Mouse (Mus musculus): Measurements from ENCODE around the gene Kcnip3. TPM values are rescaled to one million over a fixed set of nuclear protein-coding genes. Genes with fewer than 3 reads are reported as not detected.
A peak's percentile ranks its signal among the peaks of the same experiment; 100 is the strongest.

The Kcnip3 gene
- polyA plus RNA-seq, 1 experiment: 4.1 TPM

DNA sequence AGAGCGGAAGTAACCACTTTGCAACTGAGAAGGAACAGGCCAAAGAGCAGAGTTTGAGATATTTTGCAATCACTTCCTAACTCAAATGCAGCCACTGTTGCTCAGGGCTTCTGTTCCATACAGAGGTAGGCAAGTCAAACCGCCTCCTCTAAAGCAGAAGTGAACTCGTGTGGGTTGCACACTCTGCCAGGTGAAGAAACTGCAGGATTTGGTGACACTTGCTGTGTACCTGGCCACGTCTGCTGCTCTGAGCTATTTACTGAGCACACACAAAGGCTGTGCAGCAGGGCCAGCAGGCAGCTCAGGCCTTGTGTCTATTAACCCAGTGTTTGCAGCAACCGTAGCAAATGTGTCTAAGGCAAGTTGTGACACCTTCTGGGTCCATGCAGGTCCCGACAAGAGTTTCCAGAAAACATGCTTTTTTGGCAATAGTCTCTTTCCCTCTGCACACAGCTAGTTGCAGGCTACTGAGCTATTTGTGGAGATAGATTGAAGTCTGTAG is 15.7 kb downstream of the Kcnip3 start:
- TF ChIP-seq CTCF (conservative IDR thresholded peaks at IDR 0.05; ENCODE audit: insufficient read depth, insufficient read length, low read depth, low read length) (no peak), POLR2A (IDR thresholded peaks at IDR 0.05; ENCODE audit: low read depth, low read length) (no peak)
- H3K27ac ChIP-seq (ENCODE audit: insufficient read depth, low read depth, low read length): no peak overlapping the region
- 90% methylated on average over 6 of the region's 6 CpGs for WGBS

DNA sequence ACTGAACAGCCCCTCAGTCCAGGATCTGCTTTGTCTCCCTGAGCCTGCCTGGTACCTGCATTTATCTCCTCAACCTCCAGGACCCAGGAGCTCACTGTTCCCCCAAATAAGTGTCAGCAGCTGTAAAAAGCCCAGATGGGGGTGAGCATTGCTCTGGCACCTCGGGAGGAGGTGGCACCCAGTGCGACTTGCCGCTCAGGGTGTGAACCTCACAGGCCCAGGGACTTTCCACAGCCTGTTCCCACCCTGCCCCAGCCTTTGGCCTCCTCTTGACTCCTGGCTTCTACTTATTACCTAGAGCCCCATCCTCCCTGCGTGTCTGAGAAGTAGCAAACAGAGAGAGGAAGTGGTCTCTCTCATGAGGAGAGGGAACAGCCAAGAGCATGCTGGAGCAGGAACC is 16.7 kb downstream of the Kcnip3 start:
- no peak for DNase-seq
- no peaks in the 10 kb centered on the region for H3K4me1 ChIP-seq (ENCODE audit: control insufficient read depth, insufficient read depth, low read length)
- H3K4me3 ChIP-seq (ENCODE audit: insufficient read depth, low read depth, low read length): no peak overlapping the region
- TF ChIP-seq CTCF (conservative IDR thresholded peaks at IDR 0.05; ENCODE audit: insufficient read depth, insufficient read length, low read depth, low read length): no peak
- no peak for TF ChIP-seq POLR2A (IDR thresholded peaks at IDR 0.05; ENCODE audit: low read depth, low read length)
- H3K27ac ChIP-seq (ENCODE audit: insufficient read depth, low read depth, low read length): no peak overlapping the region
- no peaks in the 10 kb centered on the region for H3K36me3 ChIP-seq (ENCODE audit: control insufficient read depth, insufficient read depth, low read length)
- WGBS: 52% methylated on average over 4 of the region's 4 CpGs
- H3K27me3 ChIP-seq (replicated peaks; ENCODE audit: control insufficient read depth, insufficient read depth, low read length): no peaks in the 10 kb centered on the region

More for the DNA sequence above, 15.7 kb downstream of the Kcnip3 start:
- Histone ChIP-seq H3K4me3 (ENCODE audit: insufficient read depth, low read depth, low read length) (no peak overlapping the region), H3K4me1 (ENCODE audit: control insufficient read depth, insufficient read depth, low read length) (no peaks in the 10 kb centered on the region), H3K27me3 (replicated peaks; ENCODE audit: control insufficient read depth, insufficient read depth, low read length) (no peaks in the 10 kb centered on the region), H3K36me3 (ENCODE audit: control insufficient read depth, insufficient read depth, low read length) (no peaks in the 10 kb centered on the region)
- no peak for DNase-seq

GRCm38 (mm10) chr2:127503751-127504549 is 17.9 kb downstream of the Kcnip3 start:
- no peak for TF ChIP-seq POLR2A (IDR thresholded peaks at IDR 0.05; ENCODE audit: low read depth, low read length)
- no peak for TF ChIP-seq CTCF (conservative IDR thresholded peaks at IDR 0.05; ENCODE audit: insufficient read depth, insufficient read length, low read depth, low read length)
- H3K27ac ChIP-seq (ENCODE audit: insufficient read depth, low read depth, low read length): no peak overlapping the region
- WGBS: 56% methylated on average over 8 of the region's 8 CpGs
- H3K4me3 ChIP-seq (ENCODE audit: insufficient read depth, low read depth, low read length): no peak overlapping the region
- DNase-seq: no peak
- no peaks in the 10 kb centered on the region for H3K4me1 ChIP-seq (ENCODE audit: control insufficient read depth, insufficient read depth, low read length)
- H3K27me3 ChIP-seq (replicated peaks; ENCODE audit: control insufficient read depth, insufficient read depth, low read length): no peaks in the 10 kb centered on the region
- no peaks in the 10 kb centered on the region for H3K36me3 ChIP-seq (ENCODE audit: control insufficient read depth, insufficient read depth, low read length)

GRCm38 (mm10) chr2:127501061-127501460 is 20.8 kb downstream of the Kcnip3 start:
- no peaks in the 10 kb centered on the region for H3K4me1 ChIP-seq (ENCODE audit: control insufficient read depth, insufficient read depth, low read length)
- no peak overlapping the region for H3K4me3 ChIP-seq (ENCODE audit: insufficient read depth, low read depth, low read length)
- TF ChIP-seq POLR2A (IDR thresholded peaks at IDR 0.05; ENCODE audit: low read depth, low read length): no peak
- TF ChIP-seq CTCF (conservative IDR thresholded peaks at IDR 0.05; ENCODE audit: insufficient read depth, insufficient read length, low read depth, low read length): peak; percentile 86
- no peak overlapping the region for H3K27ac ChIP-seq (ENCODE audit: insufficient read depth, low read depth, low read length)
- no peaks in the 10 kb centered on the region for H3K36me3 ChIP-seq (ENCODE audit: control insufficient read depth, insufficient read depth, low read length)
- DNase-seq: peak; percentile 74
- 51% methylated on average over 7 of the region's 7 CpGs for WGBS
- H3K27me3 ChIP-seq (replicated peaks; ENCODE audit: control insufficient read depth, insufficient read depth, low read length): no peaks in the 10 kb centered on the region

GRCm38 (mm10) chr2:127498750-127499149 is 23.1 kb downstream of the Kcnip3 start:
- no peaks in the 10 kb centered on the region for H3K4me1 ChIP-seq (ENCODE audit: control insufficient read depth, insufficient read depth, low read length)
- DNase-seq: no peak
- no peaks in the 10 kb centered on the region for H3K27me3 ChIP-seq (replicated peaks; ENCODE audit: control insufficient read depth, insufficient read depth, low read length)
- no peak overlapping the region for H3K4me3 ChIP-seq (ENCODE audit: insufficient read depth, low read depth, low read length)
- no peak overlapping the region for H3K27ac ChIP-seq (ENCODE audit: insufficient read depth, low read depth, low read length)
- no peak for TF ChIP-seq CTCF (conservative IDR thresholded peaks at IDR 0.05; ENCODE audit: insufficient read depth, insufficient read length, low read depth, low read length)
- TF ChIP-seq POLR2A (IDR thresholded peaks at IDR 0.05; ENCODE audit: low read depth, low read length): no peak
- 88% methylated on average over 8 of the region's 8 CpGs for WGBS
- no peaks in the 10 kb centered on the region for H3K36me3 ChIP-seq (ENCODE audit: control insufficient read depth, insufficient read depth, low read length)

- Histone ChIP-seq H3K36me3 (ENCODE audit: control insufficient read depth, insufficient read depth, low read length) (no peaks in the 10 kb centered on the region), H3K27me3 (replicated peaks; ENCODE audit: control insufficient read depth, insufficient read depth, low read length) (no peaks in the 10 kb centered on the region), H3K4me3 (ENCODE audit: insufficient read depth, low read depth, low read length) (no peak overlapping the region), H3K4me1 (ENCODE audit: control insufficient read depth, insufficient read depth, low read length) (no peaks in the 10 kb centered on the region), H3K27ac (ENCODE audit: insufficient read depth, low read depth, low read length) (no peak overlapping the region)
- DNase-seq: no peak
- 63% methylated on average over 1 of the region's 1 CpGs for WGBS
- TF ChIP-seq POLR2A (IDR thresholded peaks at IDR 0.05; ENCODE audit: low read depth, low read length) (no peak), CTCF (conservative IDR thresholded peaks at IDR 0.05; ENCODE audit: insufficient read depth, insufficient read length, low read depth, low read length) (no peak)
Observed at GRCm38 (mm10) chr2:127496321-127496720, 25.6 kb downstream of the Kcnip3 start.

DNA sequence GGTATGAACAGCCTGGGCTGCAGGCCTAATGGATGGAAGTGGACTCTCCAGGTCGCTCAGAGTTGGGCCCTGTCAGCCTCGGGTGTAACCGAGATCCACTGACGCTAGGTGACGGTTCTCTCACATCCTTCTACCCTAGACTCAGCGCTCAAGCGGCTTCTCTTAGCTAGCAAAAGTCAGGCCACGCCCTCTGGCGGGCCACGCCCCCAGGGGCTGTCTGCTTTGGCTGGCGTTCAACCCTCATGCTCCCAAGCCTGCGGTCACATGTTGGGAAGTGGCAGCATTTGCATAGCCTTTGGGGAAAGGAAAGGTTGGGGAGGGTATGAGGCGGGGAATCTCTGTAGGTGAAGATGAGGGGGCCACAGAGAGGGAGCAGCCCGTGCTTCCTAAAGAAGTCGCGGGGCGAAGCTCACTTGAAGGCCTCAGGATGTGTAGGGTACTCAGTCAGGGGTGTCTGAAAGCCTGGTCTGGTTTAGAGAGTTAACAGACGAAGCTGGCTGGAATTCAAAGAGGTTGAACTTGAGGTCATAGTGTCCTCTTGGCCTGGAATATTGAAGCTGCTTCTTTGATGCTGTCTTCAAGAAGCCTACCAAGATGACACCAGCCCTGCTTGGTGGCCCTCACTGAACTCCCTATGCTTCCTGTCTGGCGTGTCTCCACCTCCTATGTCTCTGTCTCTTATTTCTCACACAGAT is 37.3 kb downstream of the Kcnip3 start:
- TF ChIP-seq POLR2A (IDR thresholded peaks at IDR 0.05; ENCODE audit: low read depth, low read length): no peak
- TF ChIP-seq CTCF (conservative IDR thresholded peaks at IDR 0.05; ENCODE audit: insufficient read depth, insufficient read length, low read depth, low read length): no peak
- H3K4me3 ChIP-seq (ENCODE audit: insufficient read depth, low read depth, low read length): no peak overlapping the region
- H3K4me1 ChIP-seq (ENCODE audit: control insufficient read depth, insufficient read depth, low read length): 0 out of 2 replicates have a peak, but pooled peaks cover 5% of the 10 kb centered on the region
- H3K27me3 ChIP-seq (replicated peaks; ENCODE audit: control insufficient read depth, insufficient read depth, low read length): no peaks in the 10 kb centered on the region; the same call in 1 of the 2 replicates
- no peak overlapping the region for H3K27ac ChIP-seq (ENCODE audit: insufficient read depth, low read depth, low read length)
- no peaks in the 10 kb centered on the region for H3K36me3 ChIP-seq (ENCODE audit: control insufficient read depth, insufficient read depth, low read length)
- peak; percentile 88 for DNase-seq
- WGBS: 11% methylated on average over 19 of the region's 19 CpGs
